Mouse (Mus musculus): ENCODE results near the gene Coil. TPM values are rescaled to one million over a fixed set of nuclear protein-coding genes. Genes with fewer than 3 reads are reported as not detected.

Gene Coil
- polyA plus RNA-seq, 1 experiment from 2014 or later = 4.6 TPM

DNA sequence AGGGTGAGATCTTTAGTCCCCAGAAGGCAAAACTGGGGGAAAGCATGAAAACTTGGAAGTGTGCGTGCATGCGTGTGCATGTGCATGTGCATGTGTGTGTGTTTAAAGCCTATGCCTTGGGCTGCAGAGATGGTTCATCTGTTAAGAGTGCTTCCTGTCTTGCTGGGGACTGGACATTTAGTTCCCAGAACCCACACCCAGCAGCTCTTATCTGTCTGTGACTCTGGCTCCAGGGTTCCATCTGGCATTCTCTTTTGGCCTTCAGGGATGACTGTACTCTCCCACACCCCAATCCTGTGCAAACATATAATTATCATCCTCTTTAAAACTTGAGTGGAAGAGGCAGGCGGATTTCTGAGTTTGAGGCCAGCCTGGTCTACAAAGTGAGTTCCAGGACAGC is 56.1 kb downstream of the Coil start:
- H3K36me3 ChIP-seq (ENCODE audit: control insufficient read depth, insufficient read depth) = no peaks in the 10 kb centered on the region
- peaks cover 12% of the 10 kb centered on the region; the same call in 1 of the 2 replicates for H3K4me1 ChIP-seq (replicated peaks; ENCODE audit: control insufficient read depth, insufficient read depth, low read length)
- no peak for TF ChIP-seq CTCF (IDR thresholded peaks at IDR 0.05; ENCODE audit: low read depth)
- no peaks in the 10 kb centered on the region for H3K9me3 ChIP-seq (ENCODE audit: control insufficient read depth)
- H3K4me2 ChIP-seq (replicated peaks; ENCODE audit: low read depth) = no peak overlapping the region
- 81% methylated on average over 3 of the region's 3 CpGs for WGBS
- H3K27me3 ChIP-seq (replicated peaks; ENCODE audit: control insufficient read depth, insufficient read depth, low read length) = no peaks in the 10 kb centered on the region
- no peak overlapping the region for H3K4me3 ChIP-seq (ENCODE audit: low read depth, low read length)
- H3K9ac ChIP-seq (ENCODE audit: low read depth, low read length) = no peak overlapping the region
- no peak for ATAC-seq
- no peak overlapping the region; the same call in 1 of the 2 replicates for H3K27ac ChIP-seq (ENCODE audit: low read depth, low read length)

DNA sequence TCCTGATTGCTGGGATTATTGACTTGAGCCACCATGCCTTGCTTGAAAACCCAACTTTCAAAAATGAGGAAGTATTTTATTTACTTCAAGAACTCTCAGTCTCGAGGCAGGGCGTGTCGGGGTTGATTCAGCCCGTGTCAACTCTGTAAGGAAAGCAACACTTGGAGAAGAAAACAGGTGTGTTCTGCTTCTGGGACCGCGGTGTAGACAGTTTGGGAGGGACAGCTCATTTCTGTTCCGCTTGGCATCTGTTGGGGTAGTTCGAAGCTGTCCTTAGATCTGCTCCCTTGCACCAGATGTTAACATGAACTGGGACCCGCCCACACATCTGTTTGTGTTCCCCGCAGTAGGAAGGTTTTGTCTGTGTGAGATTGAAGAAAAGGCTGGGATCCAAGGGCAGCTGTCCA is 57.9 kb downstream of the Coil start:
- ATAC-seq = no peak; the same call in 1 of the 2 replicates
- H3K27me3 ChIP-seq (replicated peaks; ENCODE audit: control insufficient read depth, insufficient read depth, low read length) = no peaks in the 10 kb centered on the region
- H3K36me3 ChIP-seq (ENCODE audit: control insufficient read depth, insufficient read depth) = no peaks in the 10 kb centered on the region
- 31% methylated on average over 10 of the region's 10 CpGs for WGBS
- H3K4me2 ChIP-seq (replicated peaks; ENCODE audit: low read depth) = no peak overlapping the region; the same call in 1 of the 2 replicates
- TF ChIP-seq CTCF (IDR thresholded peaks at IDR 0.05; ENCODE audit: low read depth) = no peak
- H3K4me1 ChIP-seq (replicated peaks; ENCODE audit: control insufficient read depth, insufficient read depth, low read length) = 0 out of 2 replicates have a peak, but pooled peaks cover 9% of the 10 kb centered on the region
- no peak overlapping the region for H3K9ac ChIP-seq (ENCODE audit: low read depth, low read length)
- no peaks in the 10 kb centered on the region for H3K9me3 ChIP-seq (ENCODE audit: control insufficient read depth)
- H3K27ac ChIP-seq (ENCODE audit: low read depth, low read length) = peak overlapping the region; percentile 54
- H3K4me3 ChIP-seq (ENCODE audit: low read depth, low read length) = no peak overlapping the region

DNA sequence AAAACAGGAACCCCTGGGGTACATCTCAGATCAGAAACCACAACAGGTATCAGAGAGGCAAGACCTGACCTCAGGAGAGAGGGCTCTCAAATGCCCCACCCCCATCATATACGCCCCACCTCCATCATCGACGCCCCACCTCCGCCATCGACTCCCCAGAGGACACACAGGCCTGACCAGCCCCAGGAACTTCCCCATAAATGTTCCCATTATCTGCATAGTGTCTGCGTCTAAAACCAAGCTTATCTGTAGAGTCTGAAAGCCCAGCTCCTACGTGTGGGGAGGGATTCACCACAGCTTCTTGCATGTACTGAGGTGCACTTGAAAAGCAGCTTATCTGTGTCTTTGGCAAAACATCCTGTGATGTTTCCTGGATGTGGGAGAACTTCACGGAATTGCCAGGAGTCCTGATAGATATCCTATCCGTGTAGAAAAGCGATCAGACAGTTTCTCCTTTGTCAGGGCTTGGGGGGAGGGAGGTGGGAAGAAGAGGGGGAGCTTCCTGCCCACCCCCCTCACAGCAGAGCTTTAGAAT is 58.9 kb downstream of the Coil start:
- 0 out of 2 replicates have a peak, but pooled peaks cover 4% of the 10 kb centered on the region for H3K4me1 ChIP-seq (replicated peaks; ENCODE audit: control insufficient read depth, insufficient read depth, low read length)
- 0 out of 2 replicates have a peak overlapping the region, but pooled peaks have one; percentile 35 for H3K27ac ChIP-seq (ENCODE audit: low read depth, low read length)
- H3K36me3 ChIP-seq (ENCODE audit: control insufficient read depth, insufficient read depth) = no peaks in the 10 kb centered on the region
- no peaks in the 10 kb centered on the region for H3K27me3 ChIP-seq (replicated peaks; ENCODE audit: control insufficient read depth, insufficient read depth, low read length)
- no peak overlapping the region for H3K4me2 ChIP-seq (replicated peaks; ENCODE audit: low read depth)
- no peaks in the 10 kb centered on the region for H3K9me3 ChIP-seq (ENCODE audit: control insufficient read depth)
- 30% methylated on average over 10 of the region's 10 CpGs for WGBS
- no peak for TF ChIP-seq CTCF (IDR thresholded peaks at IDR 0.05; ENCODE audit: low read depth)
- no peak overlapping the region for H3K9ac ChIP-seq (ENCODE audit: low read depth, low read length)
- no peak overlapping the region for H3K4me3 ChIP-seq (ENCODE audit: low read depth, low read length)
- ATAC-seq = no peak

DNA sequence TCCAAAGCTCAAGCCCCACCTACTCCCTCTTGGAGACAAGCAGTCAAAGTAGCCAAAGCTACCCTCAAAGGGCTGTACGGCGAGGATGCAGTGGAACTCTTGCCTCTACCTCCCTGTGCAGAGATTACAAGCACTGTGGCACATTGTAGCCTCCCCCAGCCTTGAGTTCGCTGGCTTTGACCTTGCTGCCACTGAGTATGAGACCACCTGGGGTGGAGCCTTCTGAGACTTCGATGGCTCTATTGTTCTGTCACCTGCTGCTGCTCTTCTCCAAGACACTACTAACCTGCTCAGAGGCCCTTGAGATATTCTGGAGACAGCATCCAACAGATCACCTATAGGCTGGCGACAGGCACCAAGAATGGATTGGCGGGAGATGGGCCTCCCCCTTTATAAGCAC is 60.5 kb downstream of the Coil start:
- no peak overlapping the region for H3K9ac ChIP-seq (ENCODE audit: low read depth, low read length)
- H3K27ac ChIP-seq (ENCODE audit: low read depth, low read length) = no peak overlapping the region
- WGBS = 84% methylated on average over 6 of the region's 6 CpGs
- no peak for ATAC-seq
- no peaks in the 10 kb centered on the region for H3K27me3 ChIP-seq (replicated peaks; ENCODE audit: control insufficient read depth, insufficient read depth, low read length)
- no peak overlapping the region for H3K4me3 ChIP-seq (ENCODE audit: low read depth, low read length)
- no peaks in the 10 kb centered on the region for H3K36me3 ChIP-seq (ENCODE audit: control insufficient read depth, insufficient read depth)
- H3K4me2 ChIP-seq (replicated peaks; ENCODE audit: low read depth) = no peak overlapping the region
- no peaks in the 10 kb centered on the region for H3K9me3 ChIP-seq (ENCODE audit: control insufficient read depth)
- 0 out of 2 replicates have a peak, but pooled peaks cover 4% of the 10 kb centered on the region for H3K4me1 ChIP-seq (replicated peaks; ENCODE audit: control insufficient read depth, insufficient read depth, low read length)
- no peak for TF ChIP-seq CTCF (IDR thresholded peaks at IDR 0.05; ENCODE audit: low read depth)

- no peak for TF ChIP-seq CTCF (IDR thresholded peaks at IDR 0.05; ENCODE audit: low read depth)
- Histone ChIP-seq H3K9me3 (ENCODE audit: control insufficient read depth) (no peaks in the 10 kb centered on the region), H3K4me3 (ENCODE audit: low read depth, low read length) (no peak overlapping the region), H3K27ac (ENCODE audit: low read depth, low read length) (no peak overlapping the region), H3K27me3 (replicated peaks; ENCODE audit: control insufficient read depth, insufficient read depth, low read length) (no peaks in the 10 kb centered on the region), H3K36me3 (ENCODE audit: control insufficient read depth, insufficient read depth) (no peaks in the 10 kb centered on the region), H3K4me1 (replicated peaks; ENCODE audit: control insufficient read depth, insufficient read depth, low read length) (0 out of 2 replicates have a peak, but pooled peaks cover 4% of the 10 kb centered on the region), H3K9ac (ENCODE audit: low read depth, low read length) (no peak overlapping the region), H3K4me2 (replicated peaks; ENCODE audit: low read depth) (no peak overlapping the region)
- ATAC-seq = 0 out of 2 replicates have a peak, but pooled peaks have one; percentile 28
- WGBS = 59% methylated on average over 1 of the region's 1 CpGs
These were observed 61.1 kb downstream of the Coil start for GRCm38 (mm10) chr11:89031189-89031588.

DNA sequence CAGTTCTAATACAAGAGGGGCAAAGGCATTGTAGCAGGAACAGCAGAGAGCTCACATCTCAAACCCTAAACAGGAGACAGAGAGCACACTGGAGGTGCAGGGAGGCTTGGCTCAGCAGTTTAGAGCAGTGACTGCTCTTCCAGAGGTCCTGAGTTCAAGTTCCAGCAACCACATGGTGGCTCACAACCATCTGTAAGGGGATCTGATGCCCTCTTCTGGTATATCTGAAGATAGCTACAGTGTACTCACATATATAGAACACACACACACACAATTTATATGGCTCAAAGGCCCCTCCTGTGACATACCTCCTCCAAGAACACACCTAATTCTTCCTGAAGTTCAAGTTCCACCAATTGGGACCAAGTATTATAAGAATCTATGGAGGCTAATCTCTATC is 64.5 kb downstream of the Coil start:
- Histone ChIP-seq H3K27me3 (replicated peaks; ENCODE audit: control insufficient read depth, insufficient read depth, low read length) (no peaks in the 10 kb centered on the region), H3K4me3 (ENCODE audit: low read depth, low read length) (no peak overlapping the region), H3K4me2 (replicated peaks; ENCODE audit: low read depth) (no peak overlapping the region), H3K27ac (ENCODE audit: low read depth, low read length) (no peak overlapping the region), H3K9me3 (ENCODE audit: control insufficient read depth) (no peaks in the 10 kb centered on the region), H3K9ac (ENCODE audit: low read depth, low read length) (no peak overlapping the region), H3K4me1 (replicated peaks; ENCODE audit: control insufficient read depth, insufficient read depth, low read length) (no peaks in the 10 kb centered on the region), H3K36me3 (ENCODE audit: control insufficient read depth, insufficient read depth) (no peaks in the 10 kb centered on the region)
- ATAC-seq = no peak
- TF ChIP-seq CTCF (IDR thresholded peaks at IDR 0.05; ENCODE audit: low read depth) = peak; percentile 51
